Mouse (Mus musculus) heart, embryonic 14.5 days (tissue): ENCODE measurements at regions not wholly inside any gene's neighbourhood (a gene's known extent, or its start where the extent isn't known, plus 50 kb on each side); places are given as distances from the start of the nearest gene placed in this dataset.

Experiments
- ATAC-seq: fragments of 200-750 bp; cut with Nextera tagmentation; 2 replicates; pipeline ENCODE4 v1.8.0; 2017; ENCODE audit warnings: low read depth, moderate TSS enrichment; ENCODE audit not compliant: insufficient number of reproducible peaks, insufficient read depth, low FRiP score
- H3K27ac ChIP-seq, 2 experiments: fragments of 200-500 bp in 1 of 2; fragments of 300-500 bp in 1 of 2; sonication (generic) in 1 of 2; replicated peaks in 1 of 2; 2 replicates each; pipeline ENCODE4 v1.5.1; 2012 to 2014; ENCODE audit warnings: low read depth in 2 of 2, low read length in 2 of 2, control low read depth in 1 of 2, mild to moderate bottlenecking in 1 of 2, mixed read lengths in 1 of 2; ENCODE audit not compliant: control insufficient read depth in 1 of 2, insufficient read depth in 1 of 2
- H3K27me3 ChIP-seq: fragments of 300-500 bp; sonication (generic); 2 replicates; pipeline ENCODE4 v1.6.1; 2014; ENCODE audit warnings: mild to moderate bottlenecking, low read length, control low read depth; ENCODE audit not compliant: control insufficient read depth, insufficient read depth
- H3K36me3 ChIP-seq: fragments of 300-500 bp; sonication (generic); 2 replicates; pipeline ENCODE4 v1.6.1; 2014; ENCODE audit warnings: mild to moderate bottlenecking, control low read depth, low read length, mixed read lengths; ENCODE audit not compliant: control insufficient read depth, insufficient read depth
- H3K4me1 ChIP-seq, 2 experiments: fragments of 200-500 bp in 1 of 2; fragments of 300-500 bp in 1 of 2; sonication (generic) in 1 of 2; 2 replicates each; pipeline ENCODE4 v1.6.1; 2012 to 2014; ENCODE audit warnings: low read length in 2 of 2, control low read depth in 1 of 2, mixed read lengths in 1 of 2; ENCODE audit not compliant: control insufficient read depth in 2 of 2, insufficient read depth in 2 of 2
- H3K4me2 ChIP-seq: fragments of 300-500 bp; sonication (generic); 2 replicates; pipeline ENCODE4 v1.6.1; 2014; ENCODE audit warnings: mild to moderate bottlenecking, low read length
- H3K4me3 ChIP-seq, 2 experiments: fragments of 200-500 bp in 1 of 2; fragments of 300-500 bp in 1 of 2; sonication (generic) in 1 of 2; 2 replicates each; pipeline ENCODE4 v1.5.1; 2012 to 2014; ENCODE audit warnings: low read length in 2 of 2, mild to moderate bottlenecking in 2 of 2, control low read depth in 1 of 2, low read depth in 1 of 2, moderate library complexity in 1 of 2; ENCODE audit not compliant: control insufficient read depth in 1 of 2, insufficient read depth in 1 of 2
- H3K9ac ChIP-seq: fragments of 300-500 bp; sonication (generic); 2 replicates; pipeline ENCODE4 v1.6.1; 2014; ENCODE audit warnings: mild to moderate bottlenecking, low read length
- H3K9me3 ChIP-seq: fragments of 300-500 bp; sonication (generic); 2 replicates; pipeline ENCODE4 v1.6.1; 2016; ENCODE audit warnings: low read length, control low read depth; ENCODE audit not compliant: control insufficient read depth
- WGBS: fragments of 180-500 bp; shearing (Covaris S2); extraction: QIAGEN DNeasy Blood & Tissue Kit; methylation state at CpG from one replicate; pipeline ENCODE4 v1.1.7; 2014; 5-methylcytosine and 5-hydroxymethylcytosine counted together

DNA sequence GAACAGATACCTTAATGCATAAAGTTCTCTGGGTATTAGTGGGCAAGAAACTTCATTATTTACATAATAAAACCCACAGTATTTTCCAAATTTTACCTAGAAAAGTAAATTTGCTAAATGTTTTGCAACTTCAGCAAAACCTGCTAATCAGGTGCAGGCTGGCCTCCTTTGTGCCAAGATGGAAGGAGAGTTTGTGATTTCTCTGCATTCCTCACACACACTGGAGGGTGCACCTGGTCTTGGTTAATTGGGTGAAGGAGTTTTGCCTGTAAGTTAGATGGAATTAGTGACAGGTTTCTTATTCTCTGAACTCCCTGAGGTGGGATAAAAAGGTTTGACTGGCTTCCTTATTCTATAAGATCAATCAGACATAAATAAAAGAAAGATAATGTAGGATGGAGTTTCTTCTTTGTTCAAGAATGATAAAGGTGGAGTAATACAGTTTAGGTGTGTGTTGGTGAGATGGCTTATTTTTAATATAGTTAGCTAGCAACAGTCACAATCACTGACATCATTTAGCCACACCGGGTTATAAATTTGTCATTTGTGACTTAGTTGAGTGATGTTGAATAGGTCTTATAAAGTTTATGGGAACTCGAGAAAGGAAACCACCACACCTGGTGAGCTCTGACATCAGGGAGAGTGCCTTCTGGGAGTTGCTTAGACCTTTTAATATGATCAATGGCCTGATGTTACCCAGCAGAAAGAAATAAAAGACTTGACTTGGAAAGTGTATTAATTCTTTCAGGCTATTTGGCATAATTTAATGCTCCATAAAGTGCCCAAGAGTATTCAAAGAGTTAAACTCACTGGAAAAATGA, 1131.4 kb upstream of the Flrt2 start:
- Histone ChIP-seq H3K4me2 (no peak overlapping the region), H3K27me3 (no peaks in the 10 kb centered on the region), H3K4me3 (no peak overlapping the region), H3K9me3 (0 out of 2 replicates have a peak, but pooled peaks cover 2% of the 10 kb centered on the region), H3K36me3 (no peaks in the 10 kb centered on the region), H3K27ac (no peak overlapping the region), H3K9ac (no peak overlapping the region), H3K4me1 (peaks cover 0 to 2% of the 10 kb centered on the region in 2 experiments; a peak in 1 of 4 replicates)
- no peak for ATAC-seq
- 87% methylated on average over 2 of the region's 2 CpGs for WGBS

DNA sequence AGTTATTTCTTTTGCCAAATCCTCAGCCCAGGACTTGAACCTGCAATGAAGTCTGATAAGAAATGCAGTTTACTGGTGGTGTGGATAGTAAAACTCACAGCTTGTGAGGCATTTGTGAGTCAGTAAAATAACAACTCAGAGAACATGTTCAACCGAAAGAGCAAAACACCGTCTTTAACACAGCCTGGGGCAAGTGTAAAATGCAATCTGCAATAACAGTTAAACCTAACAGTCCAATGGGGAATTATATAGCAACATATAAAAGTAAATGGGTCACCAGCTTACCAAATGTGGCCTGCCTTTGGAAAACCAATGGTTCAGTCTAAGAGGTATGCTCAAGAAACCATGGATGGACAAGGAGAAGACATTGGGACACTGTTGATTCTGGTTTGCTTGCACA, 1117.0 kb upstream of the Flrt2 start:
- H3K27me3 ChIP-seq, result no peaks in the 10 kb centered on the region
- no peak overlapping the region for H3K4me3 ChIP-seq
- 76% methylated on average over 2 of the region's 2 CpGs for WGBS
- H3K4me2 ChIP-seq, result no peak overlapping the region
- no peaks in the 10 kb centered on the region for H3K9me3 ChIP-seq
- no peak for ATAC-seq
- no peaks in the 10 kb centered on the region for H3K36me3 ChIP-seq
- H3K9ac ChIP-seq, result no peak overlapping the region
- no peaks in the 10 kb centered on the region for H3K4me1 ChIP-seq
- H3K27ac ChIP-seq, result no peak overlapping the region

GRCm38 (mm10) chr12:94580345-94580744, 1111.7 kb upstream of the Flrt2 start:
- H3K9ac ChIP-seq, result no peak overlapping the region
- WGBS, result 63% methylated on average over 4 of the region's 4 CpGs

DNA sequence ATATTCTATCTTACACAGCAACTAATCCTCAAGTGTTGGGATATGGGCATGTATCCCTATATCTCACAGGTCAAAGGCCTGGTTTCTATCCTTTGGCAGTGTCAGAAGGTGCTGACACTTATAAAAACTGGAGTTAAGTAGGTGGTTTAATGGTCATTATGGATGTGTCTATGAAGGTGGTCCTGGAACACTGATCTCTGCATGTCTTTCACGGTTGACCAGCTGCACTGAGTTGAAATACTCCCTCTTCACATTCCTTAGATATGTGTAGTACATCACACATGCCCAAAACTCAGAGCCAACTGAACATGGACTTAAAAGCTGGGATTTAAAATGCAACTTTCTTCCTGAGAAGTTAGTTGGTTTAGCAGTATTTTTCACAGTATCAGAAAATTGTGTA, 1107.7 kb upstream of the Flrt2 start:
- H3K27me3 ChIP-seq, result no peaks in the 10 kb centered on the region
- WGBS, result 7% methylated on average over 1 of the region's 1 CpGs
- peaks cover 0 to 29% of the 10 kb centered on the region in 2 experiments; a peak in 2 of 4 replicates for H3K4me1 ChIP-seq
- peak; percentile 71; the same call in 1 of the 2 replicates for ATAC-seq
- no peak overlapping the region for H3K4me2 ChIP-seq
- H3K4me3 ChIP-seq, result no peak overlapping the region
- no peaks in the 10 kb centered on the region for H3K36me3 ChIP-seq
- H3K27ac ChIP-seq, result peak overlapping the region in 1 of 2 experiments; percentile 37; a peak in 1 of 4 replicates
- no peak overlapping the region for H3K9ac ChIP-seq
- no peaks in the 10 kb centered on the region for H3K9me3 ChIP-seq

More at GRCm38 (mm10) chr12:94580345-94580744, 1111.7 kb upstream of the Flrt2 start:
- H3K27ac ChIP-seq, result no peak overlapping the region
- H3K36me3 ChIP-seq, result no peaks in the 10 kb centered on the region
- no peak for ATAC-seq
- peaks cover 0 to 13% of the 10 kb centered on the region in 2 experiments; a peak in 1 of 4 replicates for H3K4me1 ChIP-seq
- H3K4me3 ChIP-seq, result no peak overlapping the region
- H3K4me2 ChIP-seq, result no peak overlapping the region
- no peaks in the 10 kb centered on the region for H3K27me3 ChIP-seq
- H3K9me3 ChIP-seq, result no peaks in the 10 kb centered on the region

DNA sequence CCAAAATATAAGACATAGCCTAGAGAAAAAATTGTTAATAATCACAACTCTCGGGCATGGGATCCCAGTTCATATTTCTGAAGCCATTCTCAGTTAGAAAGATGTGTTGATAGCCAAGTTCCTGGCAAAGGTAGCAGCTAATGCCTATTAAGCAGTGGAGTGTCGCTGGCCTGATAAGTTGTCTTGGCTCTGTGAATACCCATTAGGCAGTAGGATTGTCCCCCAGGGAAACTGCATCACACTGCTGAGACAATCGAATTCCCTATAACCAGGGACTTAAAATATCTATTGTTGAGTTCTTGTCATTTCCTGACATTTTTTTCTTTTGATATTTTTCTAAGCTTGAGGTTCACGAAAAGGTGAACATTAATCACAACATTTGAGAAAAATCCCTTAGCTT, 1105.0 kb upstream of the Flrt2 start:
- Histone ChIP-seq H3K27ac (no peak overlapping the region), H3K4me2 (no peak overlapping the region), H3K4me3 (no peak overlapping the region), H3K36me3 (no peaks in the 10 kb centered on the region), H3K9ac (no peak overlapping the region), H3K4me1 (peaks cover 0 to 33% of the 10 kb centered on the region in 2 experiments; a peak in 2 of 4 replicates), H3K9me3 (no peaks in the 10 kb centered on the region), H3K27me3 (no peaks in the 10 kb centered on the region)
- ATAC-seq, result no peak
- WGBS, result 45% methylated on average over 4 of the region's 4 CpGs

DNA sequence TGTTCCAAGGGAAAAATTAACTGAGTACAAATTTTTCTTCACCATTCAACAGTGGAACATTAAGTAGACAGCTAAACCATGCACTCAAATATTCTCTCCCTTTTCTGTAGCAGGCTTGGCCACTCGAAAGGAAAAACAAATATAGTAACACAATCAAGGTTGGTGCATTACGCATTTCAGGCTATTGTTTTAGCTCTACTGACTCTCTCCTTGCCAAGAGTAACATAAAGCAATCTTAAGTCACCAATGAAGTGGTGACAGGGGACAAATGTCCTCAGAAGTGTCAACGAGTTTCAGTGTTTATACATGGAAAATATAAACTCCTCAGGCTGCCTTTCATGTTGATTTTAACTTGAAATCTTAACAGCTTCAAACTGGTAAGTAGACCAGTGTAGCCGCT, 1103.4 kb upstream of the Flrt2 start:
- Histone ChIP-seq H3K27ac (peak overlapping the region; percentile 34 to 87), H3K4me3 (peak overlapping the region in 1 of 2 experiments; percentile 24; a peak in 2 of 4 replicates), H3K4me2 (peak overlapping the region; percentile 59), H3K9ac (peak overlapping the region; percentile 30), H3K27me3 (no peaks in the 10 kb centered on the region), H3K36me3 (no peaks in the 10 kb centered on the region), H3K9me3 (no peaks in the 10 kb centered on the region), H3K4me1 (peaks cover 0 to 33% of the 10 kb centered on the region in 2 experiments; a peak in 2 of 4 replicates)
- ATAC-seq, result peak; percentile 82
- WGBS, result 7% methylated on average over 4 of the region's 4 CpGs

- Histone ChIP-seq H3K4me2 (peak overlapping the region; percentile 59), H3K4me1 (peaks cover 0 to 32% of the 10 kb centered on the region in 2 experiments; a peak in 2 of 4 replicates), H3K36me3 (no peaks in the 10 kb centered on the region), H3K4me3 (peak overlapping the region in 1 of 2 experiments; percentile 24; a peak in 2 of 4 replicates), H3K27me3 (no peaks in the 10 kb centered on the region), H3K9ac (peak overlapping the region; percentile 30), H3K9me3 (no peaks in the 10 kb centered on the region), H3K27ac (peak overlapping the region; percentile 34 to 87)
- WGBS, result 19% methylated on average over 4 of the region's 4 CpGs
- 0 out of 2 replicates have a peak, but pooled peaks have one; percentile 38 for ATAC-seq
Observed at GRCm38 (mm10) chr12:94589033-94589432, 1103.0 kb upstream of the Flrt2 start.
